Mouse (Mus musculus) mature B cell (primary cell): ENCODE measurements around the gene Tagln3.

Experiments
- in situ Hi-C: fragments of 300-500 bp; cut with MboI; formaldehyde crosslinking; loops from 2 replicates; pipeline ENCODE4 v1.14.3; 2019

Gene Tagln3

GRCm38 (mm10) chr16:45724061-45724741, at the start of gene Tagln3:
Gene Tagln3 (minus strand): TSS chr16:45724608.
- in situ Hi-C loops = no loop called here

DNA sequence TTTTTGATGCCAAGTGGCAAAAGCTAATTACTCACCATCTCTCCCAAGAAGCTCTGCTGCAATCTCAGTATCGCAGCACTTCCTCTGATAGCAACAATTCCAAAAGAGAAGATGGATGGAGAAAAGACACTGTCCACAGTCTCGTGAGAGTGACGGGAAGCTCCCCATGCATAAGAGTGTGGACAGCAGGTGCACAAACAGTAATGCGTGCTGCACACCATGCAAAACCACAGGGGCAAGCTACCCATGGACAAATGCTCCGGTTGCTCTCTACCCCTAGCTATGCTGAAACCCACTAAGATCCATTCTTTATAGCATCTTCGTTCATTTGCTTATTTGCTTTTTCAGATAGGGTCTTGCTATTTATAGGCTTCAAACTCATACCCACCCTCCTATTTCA, 46.5 kb upstream of the Tagln3 start:
- in situ Hi-C loops = loop anchor here (25.0 kb wide), 1 partner anchor 191 kb away; the partner anchor contains the start of gene Phldb2

DNA sequence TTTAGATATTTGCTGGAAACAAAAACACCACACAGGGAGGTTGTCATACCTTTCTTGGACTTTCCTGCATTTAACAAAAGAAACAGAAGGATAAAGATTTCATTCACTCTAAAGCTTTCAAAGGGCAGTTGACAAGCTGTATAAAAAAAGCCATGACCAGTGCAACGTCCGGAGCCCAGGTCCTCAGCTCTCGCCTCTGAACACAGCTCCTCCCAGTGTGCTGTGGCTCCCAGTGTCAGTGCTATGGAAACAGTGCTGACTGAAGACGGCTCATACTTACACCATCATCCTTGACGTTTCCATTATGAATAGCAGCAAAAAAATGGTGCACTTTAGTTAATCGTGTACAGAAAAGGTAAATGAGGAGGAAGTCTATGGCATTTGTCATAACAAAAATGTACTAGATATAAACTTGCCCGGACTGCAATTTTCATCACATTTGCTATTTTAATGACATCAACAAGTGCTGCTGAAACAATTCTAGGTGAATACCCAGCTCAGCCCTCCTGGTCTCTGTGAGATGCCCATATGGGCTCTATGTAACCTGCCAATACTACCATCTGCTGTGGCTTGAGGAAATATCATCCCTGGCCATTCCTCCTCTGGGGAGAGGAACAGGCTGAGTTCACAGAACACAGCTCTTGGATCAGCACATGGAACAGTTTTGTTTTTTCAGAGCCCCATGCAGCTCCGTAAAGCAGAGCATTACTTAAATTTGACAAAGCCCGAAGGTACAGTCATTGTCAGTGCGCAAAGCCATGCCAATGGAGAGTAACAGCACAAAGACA, 43.6 kb upstream of the Tagln3 start:
- in situ Hi-C loops = loop anchor here (25.0 kb wide), 1 partner anchor 194 kb away; the partner anchor contains the start of gene Phldb2

- in situ Hi-C loops = loop anchor here (25.0 kb wide), 1 partner anchor 195 kb away; the partner anchor contains the start of gene Phldb2
These were observed 43.0 kb upstream of the Tagln3 start for GRCm38 (mm10) chr16:45767434-45767833.

- in situ Hi-C loops = loop anchor here (25.0 kb wide), 1 partner anchor 196 kb away; the partner anchor contains the start of gene Phldb2
These were observed 41.5 kb upstream of the Tagln3 start for GRCm38 (mm10) chr16:45765801-45766494.

DNA sequence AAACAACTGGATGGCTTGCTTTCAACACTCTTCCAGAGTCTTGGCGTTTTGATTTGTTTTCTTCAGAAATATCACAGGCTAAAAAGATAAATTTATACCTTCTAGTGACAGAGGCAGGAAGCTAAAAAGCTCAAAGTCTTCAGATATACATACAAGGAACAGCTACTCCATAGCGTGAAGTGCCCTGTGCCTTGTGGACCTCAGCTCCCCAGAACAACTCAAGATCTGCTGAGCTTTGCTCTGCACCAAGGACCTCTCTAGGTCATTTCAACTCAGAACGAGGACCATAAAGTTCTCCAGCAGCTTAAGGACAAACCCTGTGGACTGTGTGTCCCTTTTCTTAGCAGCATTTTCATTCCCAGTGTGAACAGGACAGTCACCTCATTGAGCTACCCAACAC, 40.7 kb upstream of the Tagln3 start:
- in situ Hi-C loops = loop anchor here (25.0 kb wide), 1 partner anchor 197 kb away; the partner anchor contains the start of gene Phldb2

DNA sequence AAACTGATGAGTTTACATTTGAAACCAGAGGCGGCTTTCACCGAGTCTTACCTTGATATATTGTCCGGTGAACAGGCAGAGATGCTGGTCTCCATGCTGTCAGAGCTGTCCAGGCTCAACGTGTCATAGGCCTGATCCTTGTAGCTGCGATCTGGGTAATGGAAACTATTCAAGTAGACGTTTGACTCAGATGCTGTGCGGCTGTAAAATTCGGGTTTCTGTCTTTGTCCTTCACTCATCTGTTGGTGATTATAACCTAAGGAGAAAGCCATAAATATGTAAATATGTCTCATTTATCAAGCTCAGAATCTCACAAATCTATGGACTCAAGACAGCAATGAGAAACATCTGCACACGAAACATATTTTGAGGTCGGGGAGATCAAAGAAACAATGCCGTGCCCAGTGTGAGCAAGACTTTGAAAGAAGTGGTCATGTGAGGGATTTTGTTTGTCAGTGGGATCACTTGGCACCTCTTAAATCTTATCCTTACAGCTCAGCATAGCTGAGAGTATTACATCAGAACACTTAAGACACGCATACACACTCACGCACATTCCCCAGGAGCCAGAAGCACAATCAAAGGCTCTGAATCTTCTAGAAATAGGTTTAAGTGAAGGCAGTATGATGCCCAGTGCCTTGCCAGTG, 38.6 kb upstream of the Tagln3 start:
- in situ Hi-C loops = loop anchor here (25.0 kb wide), 1 partner anchor 199 kb away; the partner anchor contains the start of gene Phldb2

- in situ Hi-C loops = loop anchor here (25.0 kb wide), 1 partner anchor 201 kb away; the partner anchor contains the start of gene Phldb2
These were observed 37.0 kb upstream of the Tagln3 start for GRCm38 (mm10) chr16:45761425-45761824.

DNA sequence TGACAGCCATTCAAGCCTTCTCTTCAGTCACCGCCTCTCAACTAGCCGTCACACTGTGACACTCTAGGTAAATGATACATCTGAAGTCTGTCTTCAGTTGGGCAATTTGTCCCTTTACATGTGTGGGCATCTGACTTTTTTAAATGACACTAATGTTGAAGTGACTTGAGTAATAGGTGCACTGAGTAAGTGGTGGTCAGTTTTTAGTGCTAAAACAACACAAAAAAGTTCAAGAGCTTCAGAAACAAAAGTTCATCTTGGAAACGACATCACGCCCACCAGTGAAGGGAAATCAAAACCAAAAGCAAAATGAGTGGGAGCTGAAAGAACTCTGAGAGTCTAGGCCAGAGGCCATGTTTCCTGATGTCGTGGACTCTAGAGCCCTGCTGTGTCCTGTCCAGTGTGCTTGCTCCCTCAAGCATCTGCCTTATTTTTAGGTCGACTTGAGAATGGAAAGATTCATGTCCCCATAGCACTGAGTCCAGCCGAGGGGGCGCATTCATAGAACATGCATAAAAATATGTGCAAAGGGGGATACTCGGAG, 34.4 kb upstream of the Tagln3 start:
- in situ Hi-C loops = loop anchor here (25.0 kb wide), 1 partner anchor 204 kb away; the partner anchor contains the start of gene Phldb2

DNA sequence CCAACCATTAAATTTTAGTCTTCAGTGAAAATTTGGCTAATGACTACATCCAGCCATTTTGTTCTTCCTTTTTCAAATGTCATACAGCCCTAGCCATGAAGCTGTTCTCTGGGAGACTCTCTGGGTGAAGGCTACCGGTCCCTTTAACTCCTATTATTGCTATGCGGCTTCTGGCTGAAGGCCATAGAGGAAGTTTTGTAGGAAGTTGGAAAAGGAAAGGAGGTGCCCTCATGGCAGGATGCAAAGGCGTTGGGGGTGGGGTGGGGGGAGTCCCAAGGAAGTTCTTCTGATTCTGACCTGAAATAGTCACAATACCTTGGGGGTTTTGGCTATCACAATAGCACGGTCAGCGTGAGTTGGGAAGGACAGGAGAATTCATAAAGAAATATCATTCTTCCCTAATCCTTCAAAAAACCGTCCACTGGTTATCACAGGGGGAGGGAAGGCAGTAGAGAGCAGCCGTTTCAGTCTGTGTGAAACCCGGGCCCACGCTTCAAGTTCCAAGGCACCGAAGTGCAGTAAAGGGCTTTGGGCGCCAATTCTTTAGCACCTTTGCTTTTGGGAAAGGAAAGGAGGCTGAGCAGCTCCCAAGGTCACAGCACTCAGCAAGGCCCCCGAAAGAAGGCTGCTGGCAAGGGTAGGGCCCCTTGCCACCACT, 33.1 kb upstream of the Tagln3 start:
- in situ Hi-C loops = loop anchor here (25.0 kb wide), 1 partner anchor 205 kb away; the partner anchor contains the start of gene Phldb2

GRCm38 (mm10) chr16:45756855-45757254, 32.4 kb upstream of the Tagln3 start:
- in situ Hi-C loops = loop anchor here (25.0 kb wide), 1 partner anchor 205 kb away; the partner anchor contains the start of gene Phldb2

DNA sequence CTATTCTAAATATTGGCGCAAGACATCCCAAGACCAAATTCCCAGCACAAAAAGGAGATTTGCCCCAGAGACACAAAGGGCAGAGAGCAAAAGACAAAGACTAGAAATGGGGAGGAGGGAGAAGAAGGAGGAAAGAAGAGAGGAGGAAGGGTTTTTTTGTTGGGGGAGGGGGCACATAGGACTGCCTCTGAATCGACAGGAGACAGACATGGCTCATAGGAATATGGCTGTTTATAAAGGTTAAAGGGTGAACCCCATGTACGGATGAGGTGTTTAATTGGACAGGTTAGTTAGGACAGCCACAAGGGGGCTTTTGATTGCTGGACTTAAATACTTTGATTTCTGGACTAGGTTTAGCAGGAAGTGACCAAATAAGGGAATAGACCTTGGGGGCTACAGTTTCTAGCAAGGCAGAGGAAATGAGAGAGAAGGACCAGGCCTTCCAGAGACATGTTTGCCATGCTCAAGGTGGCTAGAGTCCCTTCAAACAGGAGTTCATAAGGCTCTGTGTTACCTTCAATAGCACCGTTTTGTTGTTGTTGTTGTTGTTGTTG, 19.3 kb upstream of the Tagln3 start:
- in situ Hi-C loops = loop anchor here (25.0 kb wide), 1 partner anchor 269 kb away; the partner anchor contains the start of gene Plcxd2

DNA sequence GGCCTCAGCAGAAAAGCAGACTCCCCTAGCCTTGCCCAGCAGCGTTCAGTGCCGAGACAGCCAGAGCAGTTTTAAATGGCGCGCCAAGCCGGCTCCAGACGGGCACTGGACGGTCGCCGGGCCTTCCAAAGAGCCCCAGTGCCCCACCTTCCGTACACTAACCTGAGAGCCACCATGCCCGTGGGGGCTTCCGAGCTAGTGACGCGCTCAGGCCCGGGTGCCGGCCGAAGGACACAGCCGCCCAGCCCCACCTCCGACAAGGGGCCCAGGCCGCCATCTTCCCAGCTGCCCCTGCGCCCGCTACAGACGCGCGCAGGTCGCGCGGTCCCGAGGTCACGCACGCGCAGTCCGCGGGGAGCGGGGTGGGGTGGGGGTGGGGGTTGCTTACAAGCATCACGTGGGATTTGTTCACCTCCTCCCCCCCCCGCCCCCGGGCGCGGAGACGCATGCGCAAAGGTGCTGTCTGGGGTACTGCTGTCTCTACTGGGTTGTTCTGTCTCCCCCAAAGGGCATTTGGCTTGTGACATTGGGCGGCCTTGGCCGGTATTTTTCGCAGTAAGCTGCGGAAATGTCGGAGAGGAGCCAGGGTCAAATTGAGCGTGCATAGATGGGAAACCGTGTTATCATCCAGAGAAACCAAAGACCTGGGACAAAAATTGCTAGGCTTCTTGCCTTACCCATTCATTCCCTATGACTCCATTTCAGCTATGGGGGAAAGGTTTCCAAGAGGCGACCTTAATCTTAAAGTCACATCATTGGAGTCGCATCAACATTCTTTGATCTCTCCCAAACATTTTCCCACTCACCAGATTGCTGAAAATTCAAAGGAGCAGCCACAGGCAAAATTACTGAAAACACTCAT, 18.4 kb upstream of the Tagln3 start, which contains the start of gene Abhd10:
Abhd10 (minus strand) TSS at position 341 of the 862 bp plus-strand sequence.
- in situ Hi-C loops = loop anchor here (25.0 kb wide), 1 partner anchor 269 kb away; the partner anchor contains the start of gene Plcxd2

GRCm38 (mm10) chr16:45737880-45738279, 13.5 kb upstream of the Tagln3 start:
- in situ Hi-C loops = loop anchor here (25.0 kb wide), 1 partner anchor 274 kb away; the partner anchor contains the start of gene Plcxd2

DNA sequence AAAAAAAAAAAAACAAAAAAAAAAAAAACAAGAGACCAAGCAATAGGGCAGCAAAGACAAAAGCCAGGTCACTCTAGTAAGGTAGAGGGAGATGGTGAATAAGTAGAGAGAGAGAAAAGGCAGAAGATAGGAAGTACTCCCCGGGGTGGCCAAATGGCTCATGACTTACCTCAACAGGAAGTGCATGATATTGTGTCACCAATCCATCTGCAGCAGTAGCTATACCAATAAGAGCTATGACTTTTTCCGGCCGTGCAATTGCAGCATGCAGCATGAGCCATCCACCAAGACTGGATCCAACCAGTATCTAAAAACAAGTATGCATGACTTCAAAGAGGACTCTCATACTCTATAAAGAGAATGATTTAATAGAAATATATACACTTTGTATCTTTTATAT, 12.3 kb upstream of the Tagln3 start:
- in situ Hi-C loops = loop anchor here (25.0 kb wide), 1 partner anchor 276 kb away; the partner anchor contains the start of gene Plcxd2

GRCm38 (mm10) chr16:45729163-45729562, 4.8 kb upstream of the Tagln3 start:
- in situ Hi-C loops = loop anchor here (25.0 kb wide), 1 partner anchor 283 kb away; the partner anchor contains the start of gene Plcxd2

DNA sequence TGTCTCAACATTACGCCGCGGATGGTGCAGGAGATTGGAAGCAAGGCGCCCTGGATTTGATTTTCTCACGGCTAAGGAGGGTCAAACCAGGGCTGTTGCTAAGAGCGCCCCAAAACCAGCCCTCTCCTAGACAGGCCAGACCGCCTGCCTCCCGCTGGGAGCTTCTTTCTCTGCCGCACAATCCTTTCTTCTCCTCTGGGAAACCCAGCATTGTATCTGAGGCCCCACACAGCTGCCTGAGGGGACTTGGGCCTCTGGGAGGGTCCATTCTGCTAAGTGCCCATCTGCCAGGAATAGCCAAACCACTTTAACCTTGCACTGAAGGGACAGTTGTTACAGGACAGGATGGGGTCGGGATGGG, 314 bp upstream of the Tagln3 start:
- in situ Hi-C loops = loop anchor here (25.0 kb wide), 1 partner anchor 288 kb away; the partner anchor contains the start of gene Plcxd2

- in situ Hi-C loops = no loop called here
These were observed 1.1 kb downstream of the Tagln3 start for GRCm38 (mm10) chr16:45723172-45723901.
